Mouse (Mus musculus): ENCODE results near the gene 3425401B19Rik. TPM values are rescaled to one million over a fixed set of nuclear protein-coding genes. Genes with fewer than 3 reads are reported as not detected.

Gene 3425401B19Rik
- total RNA-seq (2021): under 1 TPM; 0.16 to 0.47 TPM
- long read RNA-seq, experiment 1: 0 reads
- long read RNA-seq, experiment 2: 0 reads

- no peak for DNase-seq (ENCODE audit: low spot score in 2 of 2)
Observed at GRCm38 (mm10) chr14:32685124-32685826, at the start of gene 3425401B19Rik. TSS of gene 3425401B19Rik (minus strand) at chr14:32685293.

- no peak for DNase-seq (ENCODE audit: low spot score in 2 of 2)
Observed at GRCm38 (mm10) chr14:32732961-32733360, 47.9 kb upstream of the 3425401B19Rik start.

GRCm38 (mm10) chr14:32726864-32727263 is 41.8 kb upstream of the 3425401B19Rik start:
- no peak for DNase-seq (ENCODE audit: low spot score in 2 of 2)

- DNase-seq (ENCODE audit: low spot score in 2 of 2): no peak
Observed at GRCm38 (mm10) chr14:32721461-32721860, 36.4 kb upstream of the 3425401B19Rik start.

GRCm38 (mm10) chr14:32716763-32717439 is 31.8 kb upstream of the 3425401B19Rik start:
- no peak for DNase-seq (ENCODE audit: low spot score in 2 of 2)

- no peak for DNase-seq (ENCODE audit: low spot score in 2 of 2)
Observed at GRCm38 (mm10) chr14:32715489-32715888, 30.4 kb upstream of the 3425401B19Rik start.

GRCm38 (mm10) chr14:32715076-32715475 is 30.0 kb upstream of the 3425401B19Rik start:
- no peak for DNase-seq (ENCODE audit: low spot score in 2 of 2)

GRCm38 (mm10) chr14:32709861-32710260 is 24.8 kb upstream of the 3425401B19Rik start:
- no peak for DNase-seq (ENCODE audit: low spot score in 2 of 2)

- DNase-seq (ENCODE audit: low spot score in 2 of 2): no peak
Observed at GRCm38 (mm10) chr14:32708756-32709155, 23.7 kb upstream of the 3425401B19Rik start.

- no peak for DNase-seq (ENCODE audit: low spot score in 2 of 2)
Observed at GRCm38 (mm10) chr14:32707938-32708337, 22.8 kb upstream of the 3425401B19Rik start.

- no peak for DNase-seq (ENCODE audit: low spot score in 2 of 2)
Observed at GRCm38 (mm10) chr14:32700972-32701371, 15.9 kb upstream of the 3425401B19Rik start.

- no peak for DNase-seq (ENCODE audit: low spot score in 2 of 2)
Observed at GRCm38 (mm10) chr14:32698556-32698955, 13.5 kb upstream of the 3425401B19Rik start.

- no peak for DNase-seq (ENCODE audit: low spot score in 2 of 2)
Observed at GRCm38 (mm10) chr14:32697774-32698173, 12.7 kb upstream of the 3425401B19Rik start.

GRCm38 (mm10) chr14:32696344-32696743 is 11.3 kb upstream of the 3425401B19Rik start:
- no peak for DNase-seq (ENCODE audit: low spot score in 2 of 2)

GRCm38 (mm10) chr14:32695906-32696305 is 10.8 kb upstream of the 3425401B19Rik start:
- no peak for DNase-seq (ENCODE audit: low spot score in 2 of 2)

- no peak for DNase-seq (ENCODE audit: low spot score in 2 of 2)
Observed at GRCm38 (mm10) chr14:32684735-32685105, 373 bp downstream of the 3425401B19Rik start.

GRCm38 (mm10) chr14:32683982-32684734 is 935 bp downstream of the 3425401B19Rik start:
- no peak for DNase-seq (ENCODE audit: low spot score in 2 of 2)

- DNase-seq (ENCODE audit: low spot score in 2 of 2): no peak
Observed at GRCm38 (mm10) chr14:32683251-32683838, 1.7 kb downstream of the 3425401B19Rik start.

- no peak for DNase-seq (ENCODE audit: low spot score in 2 of 2)
Observed at GRCm38 (mm10) chr14:32682536-32682935, 2.6 kb downstream of the 3425401B19Rik start.

GRCm38 (mm10) chr14:32681603-32682002 is 3.5 kb downstream of the 3425401B19Rik start:
- no peak for DNase-seq (ENCODE audit: low spot score in 2 of 2)

- no peak for DNase-seq (ENCODE audit: low spot score in 2 of 2)
Observed at GRCm38 (mm10) chr14:32678565-32678964, 6.5 kb downstream of the 3425401B19Rik start.
